Mouse (Mus musculus) embryonic fibroblast, embryonic 13.5 days (primary cell): ENCODE data around the gene Pbrm1.

Source experiments
- CTCF ChIP-seq: IDR thresholded peaks from 2 replicates; pipeline ENCODE4 v1.5.1; 2011; ENCODE audit warnings: mild to moderate bottlenecking, control low read depth, low read length, moderate library complexity, borderline replicate concordance; ENCODE audit not compliant: insufficient read depth
- POLR2A ChIP-seq: IDR thresholded peaks from 2 replicates; pipeline ENCODE4 v1.6.1; 2011; ENCODE audit warnings: low read depth, mild to moderate bottlenecking, control low read depth, low read length, moderate library complexity

DNA sequence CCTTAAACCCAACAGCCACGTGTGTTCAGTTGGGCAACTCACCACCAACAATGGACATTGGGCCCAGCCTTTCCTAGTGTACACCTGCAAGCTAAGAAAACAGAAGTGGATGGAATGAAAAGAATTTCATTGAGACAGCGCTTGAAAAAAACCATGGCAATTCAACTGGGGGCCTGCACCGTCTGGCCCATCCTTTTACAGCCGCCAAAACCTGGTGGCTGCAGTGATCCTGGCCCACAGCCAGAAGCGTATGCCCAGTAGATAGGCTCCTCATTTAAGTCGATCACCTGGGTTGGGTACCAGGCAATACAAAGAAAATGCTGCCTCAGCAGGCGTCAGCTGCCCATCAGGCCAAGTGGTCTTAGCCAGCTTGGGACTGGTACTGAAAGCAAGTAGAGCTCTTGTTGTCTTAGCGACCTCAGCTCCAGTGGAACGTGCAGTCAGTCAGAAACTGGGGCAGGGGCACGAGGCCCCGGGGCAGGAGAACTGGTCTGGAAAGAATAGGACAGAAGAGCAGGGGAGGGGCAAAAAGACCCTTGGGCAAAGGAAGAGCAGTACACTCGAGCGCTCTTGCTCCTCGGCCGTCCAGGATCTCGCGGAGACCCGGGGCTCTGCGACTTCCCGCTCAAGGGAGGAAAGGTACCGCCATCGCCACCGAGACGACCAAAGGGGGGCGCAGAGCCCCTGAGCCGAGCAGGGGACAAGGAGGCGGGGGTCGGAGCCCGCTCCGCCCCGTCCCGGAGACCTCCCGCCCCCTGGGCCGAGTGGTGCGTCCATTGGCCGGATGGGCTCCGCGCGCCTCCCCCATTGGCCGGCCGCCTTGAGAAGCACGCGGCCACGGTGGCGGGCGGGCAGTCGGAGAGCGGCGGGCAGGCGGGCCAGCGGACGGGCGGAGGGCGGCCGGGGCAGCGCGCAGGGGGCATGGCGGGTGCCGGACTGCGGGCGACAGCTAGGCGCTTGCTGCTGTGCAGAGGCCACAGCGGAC lies 111.6 kb downstream of the Pbrm1 start, which contains the start of gene Nt5dc2:
- TF ChIP-seq CTCF = no peak
- TF ChIP-seq POLR2A = peak; percentile 63
